Mouse (Mus musculus): Measurements from ENCODE around the gene Zdhhc11. TPM values are rescaled to one million over a fixed set of nuclear protein-coding genes. Genes with fewer than 3 reads are reported as not detected.

The Zdhhc11 gene
- not detected in 2 replicates for polyA plus RNA-seq (2015; fragmentation: Nextera tagmentation; extraction: Ambion mirVana)

- no peak within 1 kb of the TSS for H3K4me3 ChIP-seq (ENCODE audit: low read depth, low read length)
- H3K9me3 ChIP-seq (ENCODE audit: low read length): no peaks in the 10 kb centered on the region
- no peaks in the 10 kb centered on the region for H3K27me3 ChIP-seq (ENCODE audit: insufficient read depth, low read length)
- no peak within 1 kb of the TSS for H3K9ac ChIP-seq (replicated peaks)
- H3K4me1 ChIP-seq (ENCODE audit: insufficient read depth): no peaks in the 10 kb centered on the region
- no peak for ATAC-seq
- no peak for DNase-seq
- 83% methylated on average over 5 of the region's 5 CpGs for WGBS (ENCODE audit: insufficient replicate concordance)
- H3K27ac ChIP-seq (ENCODE audit: low read depth): no peak within 1 kb of the TSS
- H3K36me3 ChIP-seq (replicated peaks; ENCODE audit: insufficient read depth, low read length): peaks cover 14% of the 10 kb centered on the region; the same call in 1 of the 2 replicates
- no peak for TF ChIP-seq CTCF (IDR thresholded peaks at IDR 0.05; ENCODE audit: low read depth)
- no peak for TF ChIP-seq EP300 (IDR thresholded peaks at IDR 0.05; ENCODE audit: low read depth)
- H3K4me2 ChIP-seq (ENCODE audit: low read depth, low read length): no peak within 1 kb of the TSS
Observed at GRCm38 (mm10) chr13:73963551-73963950, at the start of gene Zdhhc11. Gene Zdhhc11, plus strand, starts transcription at chr13:73963851.

GRCm38 (mm10) chr13:73932201-73932600, 31.4 kb upstream of the Zdhhc11 start:
- Histone ChIP-seq H3K4me1 (ENCODE audit: insufficient read depth) (peaks cover 6% of the 10 kb centered on the region), H3K9me3 (ENCODE audit: low read length) (no peaks in the 10 kb centered on the region), H3K27me3 (ENCODE audit: insufficient read depth, low read length) (no peaks in the 10 kb centered on the region), H3K27ac (ENCODE audit: low read depth) (no peak overlapping the region), H3K4me3 (ENCODE audit: low read depth, low read length) (no peak overlapping the region), H3K4me2 (ENCODE audit: low read depth, low read length) (no peak overlapping the region), H3K36me3 (replicated peaks; ENCODE audit: insufficient read depth, low read length) (peaks cover 24% of the 10 kb centered on the region), H3K9ac (replicated peaks) (no peak overlapping the region)
- ATAC-seq: no peak
- DNase-seq: no peak
- 85% methylated on average over 10 of the region's 10 CpGs for WGBS (ENCODE audit: insufficient replicate concordance)
- TF ChIP-seq CTCF (IDR thresholded peaks at IDR 0.05; ENCODE audit: low read depth): no peak

- no peak for ATAC-seq
- peaks cover 13% of the 10 kb centered on the region for H3K36me3 ChIP-seq (replicated peaks; ENCODE audit: insufficient read depth, low read length)
Observed at GRCm38 (mm10) chr13:73936938-73937320, 26.7 kb upstream of the Zdhhc11 start.

GRCm38 (mm10) chr13:73937321-73938176, 26.1 kb upstream of the Zdhhc11 start, which contains the start of the genes Trip13 and Brd9:
Gene Trip13, minus strand, starts transcription at chr13:73937784.
Gene Brd9, plus strand, starts transcription at chr13:73937811.
- Histone ChIP-seq H3K4me3 (ENCODE audit: low read depth, low read length) (peak within 1 kb of the TSS; percentile 83), H3K9ac (replicated peaks) (peak within 1 kb of the TSS; percentile 83), H3K27me3 (ENCODE audit: insufficient read depth, low read length) (no peaks in the 10 kb centered on the region), H3K4me1 (ENCODE audit: insufficient read depth) (peaks cover 14% of the 10 kb centered on the region), H3K36me3 (replicated peaks; ENCODE audit: insufficient read depth, low read length) (peaks cover 20% of the 10 kb centered on the region), H3K9me3 (ENCODE audit: low read length) (no peaks in the 10 kb centered on the region), H3K27ac (ENCODE audit: low read depth) (peak within 1 kb of the TSS; percentile 92), H3K4me2 (ENCODE audit: low read depth, low read length) (peak within 1 kb of the TSS; percentile 94)
- DNase-seq: peak; percentile 98
- WGBS (ENCODE audit: insufficient replicate concordance): under 1% methylated on average over 71 of the region's 82 CpGs
- ATAC-seq: peak; percentile 98
- TF ChIP-seq EP300 (IDR thresholded peaks at IDR 0.05; ENCODE audit: low read depth) (peak; percentile 36; the same call in 1 of the 2 replicates), CTCF (IDR thresholded peaks at IDR 0.05; ENCODE audit: low read depth) (peak; percentile 25)

More at GRCm38 (mm10) chr13:73936938-73937320, 26.7 kb upstream of the Zdhhc11 start:
- 9% methylated on average over 5 of the region's 5 CpGs for WGBS (ENCODE audit: insufficient replicate concordance)
- no peak for DNase-seq
- no peaks in the 10 kb centered on the region for H3K9me3 ChIP-seq (ENCODE audit: low read length)
- H3K4me3 ChIP-seq (ENCODE audit: low read depth, low read length): peak overlapping the region; percentile 83
- TF ChIP-seq EP300 (IDR thresholded peaks at IDR 0.05; ENCODE audit: low read depth) (no peak), CTCF (IDR thresholded peaks at IDR 0.05; ENCODE audit: low read depth) (no peak)
- peak overlapping the region; percentile 83 for H3K9ac ChIP-seq (replicated peaks)
- H3K4me1 ChIP-seq (ENCODE audit: insufficient read depth): peaks cover 14% of the 10 kb centered on the region
- H3K4me2 ChIP-seq (ENCODE audit: low read depth, low read length): peak overlapping the region; percentile 94
- H3K27ac ChIP-seq (ENCODE audit: low read depth): 0 out of 2 replicates have a peak overlapping the region, but pooled peaks have one; percentile 92
- no peaks in the 10 kb centered on the region for H3K27me3 ChIP-seq (ENCODE audit: insufficient read depth, low read length)

GRCm38 (mm10) chr13:73938177-73938560, 25.5 kb upstream of the Zdhhc11 start:
- TF ChIP-seq CTCF (IDR thresholded peaks at IDR 0.05; ENCODE audit: low read depth) (no peak), EP300 (IDR thresholded peaks at IDR 0.05; ENCODE audit: low read depth) (no peak)
- WGBS (ENCODE audit: insufficient replicate concordance): 9% methylated on average over 13 of the region's 13 CpGs
- H3K9me3 ChIP-seq (ENCODE audit: low read length): no peaks in the 10 kb centered on the region
- ATAC-seq: peak; percentile 15
- peak overlapping the region; percentile 83 for H3K9ac ChIP-seq (replicated peaks)
- DNase-seq: no peak
- peak overlapping the region; percentile 92 for H3K27ac ChIP-seq (ENCODE audit: low read depth)
- H3K4me1 ChIP-seq (ENCODE audit: insufficient read depth): peaks cover 14% of the 10 kb centered on the region
- H3K27me3 ChIP-seq (ENCODE audit: insufficient read depth, low read length): no peaks in the 10 kb centered on the region
- H3K4me3 ChIP-seq (ENCODE audit: low read depth, low read length): peak overlapping the region; percentile 83
- H3K4me2 ChIP-seq (ENCODE audit: low read depth, low read length): peak overlapping the region; percentile 94
- H3K36me3 ChIP-seq (replicated peaks; ENCODE audit: insufficient read depth, low read length): peaks cover 25% of the 10 kb centered on the region

GRCm38 (mm10) chr13:73939101-73939500, 24.6 kb upstream of the Zdhhc11 start:
- H3K27me3 ChIP-seq (ENCODE audit: insufficient read depth, low read length): no peaks in the 10 kb centered on the region
- peaks cover 14% of the 10 kb centered on the region for H3K4me1 ChIP-seq (ENCODE audit: insufficient read depth)
- TF ChIP-seq EP300 (IDR thresholded peaks at IDR 0.05; ENCODE audit: low read depth) (no peak), CTCF (IDR thresholded peaks at IDR 0.05; ENCODE audit: low read depth) (no peak)
- peaks cover 32% of the 10 kb centered on the region for H3K36me3 ChIP-seq (replicated peaks; ENCODE audit: insufficient read depth, low read length)
- DNase-seq (no peak), ATAC-seq (no peak)
- peak overlapping the region; percentile 94; the same call in 1 of the 2 replicates for H3K4me2 ChIP-seq (ENCODE audit: low read depth, low read length)
- no peak overlapping the region for H3K9ac ChIP-seq (replicated peaks)
- 91% methylated on average over 5 of the region's 5 CpGs for WGBS (ENCODE audit: insufficient replicate concordance)
- no peaks in the 10 kb centered on the region for H3K9me3 ChIP-seq (ENCODE audit: low read length)
- no peak overlapping the region for H3K27ac ChIP-seq (ENCODE audit: low read depth)
- H3K4me3 ChIP-seq (ENCODE audit: low read depth, low read length): no peak overlapping the region
